Comparison of ENCODE assay signal across 12 mouse cellular contexts in the genomic region with DNA sequence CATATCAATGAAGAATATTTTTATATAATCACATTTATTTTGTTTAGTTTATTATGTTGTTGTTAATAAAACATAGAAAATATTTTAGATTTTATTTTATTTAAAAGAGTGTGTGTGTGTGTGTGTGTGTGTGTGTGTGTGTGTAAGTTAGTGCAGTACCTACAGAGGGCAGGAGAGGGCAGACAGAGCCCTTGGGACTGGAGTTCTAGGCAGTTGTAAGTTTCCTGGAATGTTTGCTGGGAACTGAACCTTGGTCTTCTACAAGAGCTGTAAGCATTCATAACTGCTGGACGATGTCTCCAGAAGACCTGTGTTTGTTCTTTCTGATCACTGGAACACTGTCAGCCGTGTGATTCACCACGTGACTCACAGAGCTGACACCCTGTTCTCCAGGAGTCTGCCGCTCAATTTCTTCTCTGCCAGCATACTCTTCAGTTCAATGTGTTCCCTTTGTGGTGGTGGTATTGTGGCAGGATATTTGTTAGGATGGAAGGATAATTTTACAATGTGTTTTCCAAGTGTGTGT.
"Had no signal": no experiment of that assay in that cellular context is flagged by ENCODE, and none has a peak within 500 bp of the region (broad histone marks: within the 10 kb centered on the region; RNA-seq: fewer than 3 reads in every experiment).

No protein-coding gene starts in this region.

- H3K36me3 ChIP-seq: limb, embryonic 13.5 days; liver, embryonic 15.5 days; midbrain, embryonic 15.5 days; stomach, embryonic 15.5 days had no signal

- H3K9me3 ChIP-seq: limb, embryonic 13.5 days; liver, embryonic 15.5 days; midbrain, embryonic 15.5 days; stomach, embryonic 15.5 days had no signal

- H3K4me3 ChIP-seq: limb, embryonic 13.5 days; liver, embryonic 15.5 days; midbrain, embryonic 15.5 days; stomach, embryonic 15.5 days had no signal

- H3K27ac ChIP-seq: limb, embryonic 13.5 days; liver, embryonic 15.5 days; midbrain, embryonic 15.5 days; stomach, embryonic 15.5 days had no signal

- H3K27me3 ChIP-seq: limb, embryonic 13.5 days; liver, embryonic 15.5 days; midbrain, embryonic 15.5 days; stomach, embryonic 15.5 days had no signal

- H3K9ac ChIP-seq: limb, embryonic 13.5 days; liver, embryonic 15.5 days; lung, embryonic 14.5 days; midbrain, embryonic 15.5 days; stomach, embryonic 15.5 days had no signal

- ATAC-seq: midbrain, embryonic 15.5 days had no signal

- H3K4me2 ChIP-seq: limb, embryonic 13.5 days; liver, embryonic 15.5 days; lung, embryonic 14.5 days; midbrain, embryonic 11.5 days; midbrain, embryonic 15.5 days; stomach, embryonic 15.5 days had no signal

- DNase-seq: kidney, postnatal 25 days; layer of hippocampus, adult 9-11 months; lung, embryonic 14.5 days; lung, postnatal 10 days; lung, postnatal 4 days; right cerebral cortex, postnatal 14 days; thymus, postnatal 36 days had no signal
